Mouse (Mus musculus): ENCODE measurements around the gene Kcnab1. TPM values are rescaled to one million over a fixed set of nuclear protein-coding genes. Genes with fewer than 3 reads are reported as not detected.

Kcnab1 gene
- total and polyA plus RNA-seq, 2 experiments from 2014 or later: 0.19 to 1.00 TPM

GRCm38 (mm10) chr3:65396835-65397504, 287.8 kb downstream of the Kcnab1 start:
- ATAC-seq (ENCODE audit: insufficient read depth, low read depth) (no peak), DNase-seq (ENCODE audit: low spot score) (no peak)
- no peak overlapping the region for H3K27ac ChIP-seq (ENCODE audit: low read depth)
- no peak overlapping the region for H3K4me2 ChIP-seq (ENCODE audit: low read depth, low read length)
- 72% methylated on average over 4 of the region's 4 CpGs for WGBS
- H3K27me3 ChIP-seq (ENCODE audit: control insufficient read depth, insufficient read depth, low read length): no peaks in the 10 kb centered on the region
- no peaks in the 10 kb centered on the region for H3K9me3 ChIP-seq (replicated peaks; ENCODE audit: control insufficient read depth, low read length)
- H3K9ac ChIP-seq (replicated peaks; ENCODE audit: low read depth, low read length): no peak overlapping the region
- H3K36me3 ChIP-seq (replicated peaks; ENCODE audit: control insufficient read depth, insufficient read depth, low read length): no peaks in the 10 kb centered on the region
- no peaks in the 10 kb centered on the region for H3K4me1 ChIP-seq (ENCODE audit: control insufficient read depth, insufficient read depth)
- H3K4me3 ChIP-seq (ENCODE audit: low read depth, low read length): no peak overlapping the region
- TF ChIP-seq EP300 (IDR thresholded peaks at IDR 0.05; ENCODE audit: low read depth) (no peak), CTCF (IDR thresholded peaks at IDR 0.05; ENCODE audit: low read depth) (no peak)

GRCm38 (mm10) chr3:65397566-65397965, 288.4 kb downstream of the Kcnab1 start:
- no peaks in the 10 kb centered on the region for H3K36me3 ChIP-seq (replicated peaks; ENCODE audit: control insufficient read depth, insufficient read depth, low read length)
- no peak overlapping the region for H3K9ac ChIP-seq (replicated peaks; ENCODE audit: low read depth, low read length)
- 92% methylated on average over 3 of the region's 3 CpGs for WGBS
- H3K27ac ChIP-seq (ENCODE audit: low read depth): no peak overlapping the region
- no peak for DNase-seq (ENCODE audit: low spot score)
- no peak for ATAC-seq (ENCODE audit: insufficient read depth, low read depth)
- no peaks in the 10 kb centered on the region for H3K4me1 ChIP-seq (ENCODE audit: control insufficient read depth, insufficient read depth)
- no peaks in the 10 kb centered on the region for H3K27me3 ChIP-seq (ENCODE audit: control insufficient read depth, insufficient read depth, low read length)
- TF ChIP-seq EP300 (IDR thresholded peaks at IDR 0.05; ENCODE audit: low read depth) (no peak), CTCF (IDR thresholded peaks at IDR 0.05; ENCODE audit: low read depth) (no peak)
- no peak overlapping the region for H3K4me3 ChIP-seq (ENCODE audit: low read depth, low read length)
- no peaks in the 10 kb centered on the region for H3K9me3 ChIP-seq (replicated peaks; ENCODE audit: control insufficient read depth, low read length)
- no peak overlapping the region for H3K4me2 ChIP-seq (ENCODE audit: low read depth, low read length)

- Histone ChIP-seq H3K36me3 (replicated peaks; ENCODE audit: control insufficient read depth, insufficient read depth, low read length) (no peaks in the 10 kb centered on the region), H3K4me2 (ENCODE audit: low read depth, low read length) (no peak overlapping the region), H3K4me3 (ENCODE audit: low read depth, low read length) (no peak overlapping the region), H3K9me3 (replicated peaks; ENCODE audit: control insufficient read depth, low read length) (no peaks in the 10 kb centered on the region), H3K27me3 (ENCODE audit: control insufficient read depth, insufficient read depth, low read length) (no peaks in the 10 kb centered on the region), H3K9ac (replicated peaks; ENCODE audit: low read depth, low read length) (no peak overlapping the region), H3K27ac (ENCODE audit: low read depth) (no peak overlapping the region), H3K4me1 (ENCODE audit: control insufficient read depth, insufficient read depth) (no peaks in the 10 kb centered on the region)
- DNase-seq (ENCODE audit: low spot score) (no peak), ATAC-seq (ENCODE audit: insufficient read depth, low read depth) (no peak)
- WGBS: 61% methylated on average over 4 of the region's 4 CpGs
- TF ChIP-seq EP300 (IDR thresholded peaks at IDR 0.05; ENCODE audit: low read depth) (no peak), CTCF (IDR thresholded peaks at IDR 0.05; ENCODE audit: low read depth) (no peak)
Measured at GRCm38 (mm10) chr3:65405781-65406180, 296.6 kb downstream of the Kcnab1 start.

GRCm38 (mm10) chr3:65407891-65408290, 298.7 kb downstream of the Kcnab1 start:
- ATAC-seq (ENCODE audit: insufficient read depth, low read depth) (no peak), DNase-seq (ENCODE audit: low spot score) (no peak)
- Histone ChIP-seq H3K27me3 (ENCODE audit: control insufficient read depth, insufficient read depth, low read length) (no peaks in the 10 kb centered on the region), H3K4me2 (ENCODE audit: low read depth, low read length) (no peak overlapping the region), H3K27ac (ENCODE audit: low read depth) (no peak overlapping the region), H3K4me1 (ENCODE audit: control insufficient read depth, insufficient read depth) (no peaks in the 10 kb centered on the region), H3K9ac (replicated peaks; ENCODE audit: low read depth, low read length) (no peak overlapping the region), H3K9me3 (replicated peaks; ENCODE audit: control insufficient read depth, low read length) (no peaks in the 10 kb centered on the region), H3K36me3 (replicated peaks; ENCODE audit: control insufficient read depth, insufficient read depth, low read length) (no peaks in the 10 kb centered on the region), H3K4me3 (ENCODE audit: low read depth, low read length) (no peak overlapping the region)
- TF ChIP-seq EP300 (IDR thresholded peaks at IDR 0.05; ENCODE audit: low read depth) (no peak), CTCF (IDR thresholded peaks at IDR 0.05; ENCODE audit: low read depth) (no peak)

- Histone ChIP-seq H3K9ac (replicated peaks; ENCODE audit: low read depth, low read length) (no peak overlapping the region), H3K36me3 (replicated peaks; ENCODE audit: control insufficient read depth, insufficient read depth, low read length) (no peaks in the 10 kb centered on the region), H3K4me3 (ENCODE audit: low read depth, low read length) (no peak overlapping the region), H3K4me1 (ENCODE audit: control insufficient read depth, insufficient read depth) (no peaks in the 10 kb centered on the region), H3K27ac (ENCODE audit: low read depth) (no peak overlapping the region), H3K4me2 (ENCODE audit: low read depth, low read length) (no peak overlapping the region), H3K9me3 (replicated peaks; ENCODE audit: control insufficient read depth, low read length) (no peaks in the 10 kb centered on the region), H3K27me3 (ENCODE audit: control insufficient read depth, insufficient read depth, low read length) (no peaks in the 10 kb centered on the region)
- DNase-seq (ENCODE audit: low spot score) (no peak), ATAC-seq (ENCODE audit: insufficient read depth, low read depth) (no peak)
- TF ChIP-seq EP300 (IDR thresholded peaks at IDR 0.05; ENCODE audit: low read depth) (no peak), CTCF (IDR thresholded peaks at IDR 0.05; ENCODE audit: low read depth) (no peak)
Measured at GRCm38 (mm10) chr3:65416571-65416970, 307.4 kb downstream of the Kcnab1 start.
